Mouse (Mus musculus) liver, embryonic 14.5 days (tissue): ENCODE measurements at regions not wholly inside any gene's neighbourhood (a gene's known extent, or its start where the extent isn't known, plus 50 kb on each side); places are given as distances from the start of the nearest gene placed in this dataset.

Experiments used
- CTCF ChIP-seq: IDR thresholded peaks from 2 replicates; pipeline ENCODE4 v1.5.1; 2016; ENCODE audit warnings: antibody characterized with exemption, low read depth, control low read depth
- EP300 ChIP-seq: IDR thresholded peaks from 2 replicates; pipeline ENCODE4 v1.6.1; 2016; ENCODE audit warnings: antibody characterized with exemption, low read depth

GRCm38 (mm10) chr10:30110341-30110740 lies 90.0 kb downstream of the Cenpw start:
- no peak for TF ChIP-seq CTCF
- no peak for TF ChIP-seq EP300
